Mouse (Mus musculus): ENCODE measurements at regions not wholly inside any gene's neighbourhood (a gene's known extent, or its start where the extent isn't known, plus 50 kb on each side); places are given as distances from the start of the nearest gene placed in this dataset.
A peak's percentile ranks its signal among the peaks of the same experiment; 100 is the strongest.
"Not testable (repeated sequence)": the region's sequence is repeated elsewhere in the genome, so short reads cannot be mapped to it uniquely, and the experiment has no call there.

DNA sequence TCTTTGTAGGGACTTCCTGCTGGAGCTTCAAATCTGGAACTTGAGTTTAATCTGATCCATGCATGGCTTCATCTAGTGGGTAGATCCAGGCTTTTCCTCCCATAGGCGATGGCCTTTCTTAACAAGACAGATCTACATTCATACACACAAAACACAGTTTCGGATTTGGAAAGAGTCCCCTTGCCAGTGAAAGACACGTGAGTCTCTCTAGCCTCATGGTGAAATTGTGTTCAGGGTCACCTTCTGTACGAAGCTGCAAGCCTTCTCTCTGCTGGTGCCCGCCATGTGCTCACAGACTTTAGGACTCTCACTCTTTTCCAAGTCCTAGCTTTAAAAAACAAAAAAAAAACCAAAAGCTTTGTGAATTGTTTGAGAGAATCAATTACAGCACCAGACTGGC is 51.4 kb upstream of the Dlx2 start:
- no peak overlapping the region for H3K27ac ChIP-seq
- intact Hi-C loops (cut with DNase I): no loop called here
- no peak for TF ChIP-seq CTCF (IDR thresholded peaks at IDR 0.05)
- no peak overlapping the region for H3K4me3 ChIP-seq
- no peak for DNase-seq

DNA sequence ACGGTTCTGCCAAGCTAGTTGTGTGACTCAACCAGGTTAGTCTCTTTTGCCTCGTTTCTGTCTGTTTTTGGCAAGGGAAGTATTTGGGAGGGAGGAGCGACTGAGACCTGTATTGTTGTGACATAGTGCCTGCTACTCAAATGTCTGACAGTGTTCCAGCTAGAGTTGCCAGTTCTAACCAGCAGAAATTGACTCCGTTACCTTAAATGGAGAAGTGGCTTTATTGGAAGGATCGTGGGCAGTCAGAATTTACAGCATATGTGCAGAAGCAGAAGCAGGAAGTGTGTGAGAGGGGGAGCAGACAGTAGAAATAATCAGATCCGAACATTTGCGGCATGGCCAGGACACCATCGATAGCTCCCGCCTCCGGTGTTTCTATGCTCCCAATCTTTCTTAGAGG is 51.8 kb upstream of the Dlx2 start:
- intact Hi-C loops (cut with DNase I): no loop called here
- no peak for DNase-seq
- no peak for TF ChIP-seq CTCF (IDR thresholded peaks at IDR 0.05)
- Histone ChIP-seq H3K4me3 (no peak overlapping the region), H3K27ac (no peak overlapping the region)

DNA sequence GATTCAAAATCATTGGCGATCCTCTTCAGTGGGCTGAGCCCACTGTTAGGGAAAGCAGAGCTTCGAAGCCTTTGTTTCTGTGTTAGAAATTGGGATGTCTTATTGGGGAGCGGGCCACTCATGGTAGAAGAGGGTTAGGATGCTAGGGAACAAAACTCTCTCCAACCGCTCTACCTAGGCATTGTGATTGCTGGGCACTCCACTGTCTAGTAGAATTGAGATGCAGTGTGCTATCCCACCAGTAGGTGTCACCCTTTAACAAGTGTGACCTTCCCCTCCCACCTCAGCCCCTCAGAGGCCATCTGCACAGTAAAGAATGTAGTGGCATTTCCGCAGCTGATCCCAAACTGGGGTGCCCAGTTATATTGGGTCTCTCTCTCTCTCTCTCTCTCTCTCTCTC is 52.2 kb upstream of the Dlx2 start:
- intact Hi-C loops (cut with DNase I): loop anchor here (1.0 kb wide), 2 partner anchors 214 to 218 kb away; no protein-coding TSS in a partner anchor
- TF ChIP-seq CTCF (IDR thresholded peaks at IDR 0.05): peak; percentile 90
- no peak overlapping the region for H3K27ac ChIP-seq
- no peak overlapping the region for H3K4me3 ChIP-seq
- peak; percentile 65 for DNase-seq

DNA sequence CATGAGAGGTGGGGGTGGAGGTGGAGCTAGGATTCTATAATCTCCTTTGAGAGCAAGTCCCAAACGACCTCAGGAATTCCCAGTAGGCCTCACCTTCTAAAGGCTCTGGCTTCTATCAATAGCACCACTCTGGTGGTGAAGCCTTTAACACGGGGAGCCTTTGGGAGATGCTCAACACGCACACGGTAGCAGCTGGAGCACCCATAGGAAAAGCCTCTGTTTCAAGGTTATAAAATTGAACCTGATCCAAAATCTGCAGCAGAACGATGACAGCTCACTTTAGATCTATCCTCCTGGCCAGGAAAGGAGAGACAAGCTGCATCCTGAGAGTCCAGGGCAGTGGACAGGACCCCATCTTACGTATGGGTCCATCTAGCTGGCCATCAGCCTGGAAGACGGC is 53.7 kb upstream of the Dlx2 start:
- intact Hi-C loops (cut with DNase I): no loop called here
- no peak for DNase-seq
- TF ChIP-seq CTCF (IDR thresholded peaks at IDR 0.05): no peak
- Histone ChIP-seq H3K4me3 (no peak overlapping the region), H3K27ac (no peak overlapping the region)

DNA sequence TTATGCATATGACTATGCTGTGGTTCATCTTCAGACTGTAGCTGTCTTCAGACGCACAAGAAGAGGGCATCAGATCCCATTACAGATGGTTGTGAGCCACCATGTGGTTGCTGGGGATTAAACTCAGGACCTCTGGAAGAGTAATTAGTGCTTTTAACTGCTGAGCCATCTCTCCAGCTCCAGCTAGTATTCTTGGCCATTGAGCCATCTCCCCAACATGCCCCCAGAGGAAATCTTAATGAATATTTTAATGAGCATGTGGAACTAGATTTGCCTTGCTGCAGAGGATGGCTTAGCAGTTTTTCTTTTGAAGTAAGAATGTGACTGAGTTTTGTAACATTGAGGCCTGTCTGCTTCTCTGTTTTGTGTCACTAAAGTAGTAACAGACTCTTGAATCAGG is 54.4 kb upstream of the Dlx2 start:
- no peak overlapping the region for H3K4me3 ChIP-seq
- DNase-seq: no peak
- TF ChIP-seq CTCF (IDR thresholded peaks at IDR 0.05): no peak
- H3K27ac ChIP-seq: no peak overlapping the region
- intact Hi-C loops (cut with DNase I): no loop called here

DNA sequence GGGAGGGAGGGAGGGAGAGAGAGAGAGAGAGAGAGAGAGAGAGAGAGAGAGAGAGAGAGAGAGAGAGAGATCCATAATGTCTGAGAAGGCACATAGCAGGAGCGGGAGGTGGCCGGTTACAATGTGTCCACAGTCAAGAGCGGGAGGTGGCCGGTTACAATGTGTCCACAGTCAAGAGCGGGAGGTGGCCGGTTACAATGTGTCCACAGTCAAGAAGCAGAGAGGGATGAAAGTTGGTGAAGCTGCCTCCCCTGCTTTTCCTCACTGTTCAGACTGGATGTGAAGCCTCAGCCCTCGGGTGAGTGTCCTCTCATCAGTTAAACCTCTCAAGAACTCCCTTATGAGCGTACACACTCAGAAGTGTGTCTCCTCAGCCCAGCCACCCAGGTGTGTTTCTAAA is 57.2 kb upstream of the Dlx2 start:
- intact Hi-C loops (cut with DNase I); DNase-seq; H3K4me3 ChIP-seq; H3K27ac ChIP-seq: not testable (repeated sequence)

DNA sequence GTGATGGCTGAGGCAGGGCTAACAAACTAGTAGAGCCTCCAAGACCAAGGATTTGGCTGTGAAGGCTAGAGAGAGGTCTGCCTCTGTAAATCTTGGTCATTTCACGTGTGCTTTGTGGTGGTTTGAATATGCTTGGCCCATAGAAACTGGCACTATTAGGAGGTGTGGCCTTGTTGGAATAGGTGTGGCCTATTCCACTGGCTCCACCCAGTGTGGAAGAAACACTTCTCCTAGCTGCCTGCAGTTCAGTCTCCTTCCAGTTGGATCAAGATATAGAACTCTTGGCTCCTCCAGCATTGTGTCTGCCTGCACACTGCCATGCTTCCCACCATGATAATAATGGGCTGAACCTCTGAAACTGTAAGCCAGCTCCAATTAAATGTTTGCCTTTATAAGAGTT is 59.1 kb upstream of the Dlx2 start:
- H3K27ac ChIP-seq: no peak overlapping the region
- intact Hi-C loops (cut with DNase I): no loop called here
- no peak overlapping the region for H3K4me3 ChIP-seq
- no peak for TF ChIP-seq CTCF (IDR thresholded peaks at IDR 0.05)
- no peak for DNase-seq

DNA sequence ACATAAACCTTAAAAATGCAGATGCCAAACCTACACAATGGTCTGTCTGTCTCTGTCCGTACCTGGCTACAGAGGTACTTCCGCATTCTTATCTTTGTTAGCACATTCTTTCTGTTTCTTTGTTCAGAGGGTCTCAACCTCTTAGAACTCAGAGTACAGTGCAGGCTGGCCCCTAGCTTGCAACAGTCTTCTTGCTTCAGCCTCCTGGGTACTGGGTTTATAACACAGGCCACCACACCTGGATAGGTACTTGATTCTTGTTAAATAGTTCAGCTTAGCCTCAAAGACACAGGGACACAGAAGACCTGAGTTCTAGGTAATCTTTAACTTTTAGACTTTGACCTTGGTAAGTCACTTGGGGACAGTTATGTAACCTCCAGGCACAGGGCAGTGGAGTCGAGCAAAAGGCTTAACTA is 60.5 kb upstream of the Dlx2 start:
- Histone ChIP-seq H3K27ac (no peak overlapping the region), H3K4me3 (no peak overlapping the region)
- intact Hi-C loops (cut with DNase I): no loop called here
- no peak for TF ChIP-seq CTCF (IDR thresholded peaks at IDR 0.05)
- no peak for DNase-seq

DNA sequence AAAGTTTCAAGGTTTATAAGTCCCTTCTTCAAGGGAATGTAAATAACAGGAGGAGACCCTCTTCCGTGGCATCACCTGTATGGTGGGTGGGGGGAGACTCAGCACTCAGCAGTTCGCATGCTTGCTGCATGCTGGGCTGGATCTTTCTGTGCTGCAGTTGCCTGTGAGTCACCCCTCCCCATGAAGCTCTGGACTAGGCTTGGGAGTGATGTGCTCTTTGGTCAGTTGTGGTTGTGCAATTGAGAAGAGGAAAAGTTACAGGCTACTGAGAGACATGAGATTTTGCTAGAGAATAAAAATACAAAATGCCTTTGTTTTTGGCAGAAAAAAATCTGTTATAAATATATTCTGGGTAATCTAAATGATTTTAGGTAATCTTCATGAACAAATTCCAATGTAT is 66.7 kb upstream of the Dlx2 start:
- TF ChIP-seq CTCF (IDR thresholded peaks at IDR 0.05): no peak
- Histone ChIP-seq H3K4me3 (no peak overlapping the region), H3K27ac (no peak overlapping the region)
- intact Hi-C loops (cut with DNase I): no loop called here
- no peak for DNase-seq

DNA sequence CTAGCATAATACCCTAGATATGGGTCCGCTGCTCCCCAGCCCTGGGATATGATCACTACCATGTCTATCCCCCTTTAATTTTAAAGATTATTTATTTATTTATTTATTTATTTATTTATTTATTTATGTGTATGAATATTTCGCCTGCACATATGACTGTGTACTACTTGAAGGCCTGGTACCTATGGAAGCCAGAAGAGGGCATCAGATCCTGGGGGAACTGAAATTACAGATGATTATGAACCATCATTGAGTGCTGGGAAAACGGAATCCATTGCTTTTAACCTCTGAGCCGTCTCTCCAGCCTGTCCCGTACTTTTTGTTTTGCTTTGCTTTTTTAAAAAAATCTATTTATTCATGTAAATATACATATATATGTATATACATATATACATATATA is 70.0 kb upstream of the Dlx2 start:
- TF ChIP-seq CTCF (IDR thresholded peaks at IDR 0.05): peak; percentile 48
- no peak overlapping the region for H3K27ac ChIP-seq
- no peak overlapping the region for H3K4me3 ChIP-seq
- DNase-seq: no peak
- intact Hi-C loops (cut with DNase I): no loop called here

DNA sequence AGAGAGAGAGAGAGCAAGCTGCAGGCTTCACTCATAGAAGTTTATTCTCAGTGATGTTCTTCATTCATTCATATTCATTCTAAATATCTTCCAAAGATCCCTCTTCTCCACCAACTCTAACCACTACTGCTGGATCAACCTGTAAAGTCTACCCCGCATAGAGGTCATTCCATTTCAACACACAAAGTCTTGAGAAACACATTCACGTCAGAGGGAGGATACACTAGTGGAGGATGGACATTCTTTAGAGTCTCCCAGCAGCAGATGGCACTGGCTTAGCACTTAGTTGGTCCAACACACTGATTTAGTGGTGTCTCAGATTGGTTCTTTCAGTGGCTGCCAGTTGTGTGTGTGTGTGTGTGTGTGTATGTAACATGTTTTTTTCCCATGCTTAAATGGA is 74.9 kb upstream of the Dlx2 start:
- DNase-seq: no peak

DNA sequence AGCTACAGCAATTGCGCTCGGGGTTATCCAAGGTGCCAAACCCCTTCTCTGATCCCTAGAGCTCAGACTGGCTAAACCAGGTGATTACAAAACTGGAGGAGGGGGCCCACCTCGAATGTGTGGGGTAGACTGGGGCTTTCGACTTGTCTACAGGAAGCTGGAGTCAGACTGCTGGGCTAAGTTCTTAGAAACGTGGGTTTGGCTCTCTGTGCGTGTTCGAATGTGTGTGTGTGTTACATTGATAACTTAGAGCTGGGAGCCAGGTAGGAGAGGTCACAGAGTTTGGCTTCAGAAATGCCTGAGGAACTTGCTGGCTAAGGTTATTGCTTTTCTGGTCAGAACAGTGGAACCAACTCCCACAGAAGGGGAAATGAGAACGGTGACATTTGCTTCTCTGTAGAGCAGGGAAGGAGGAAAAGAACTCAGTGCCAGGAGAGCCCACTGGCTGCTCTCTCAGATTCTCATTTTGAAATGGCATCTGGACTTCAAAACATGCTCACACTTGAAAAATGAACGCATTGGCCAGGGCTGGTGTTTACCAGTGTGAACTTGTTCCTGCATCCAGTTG is 76.1 kb upstream of the Dlx2 start:
- no peak for TF ChIP-seq CTCF (IDR thresholded peaks at IDR 0.05)
- Histone ChIP-seq H3K4me3 (no peak overlapping the region), H3K27ac (no peak overlapping the region)
- intact Hi-C loops (cut with DNase I): no loop called here
- DNase-seq: no peak

More for the DNA sequence above, 74.9 kb upstream of the Dlx2 start:
- intact Hi-C loops (cut with DNase I): no loop called here
- TF ChIP-seq CTCF (IDR thresholded peaks at IDR 0.05): no peak
- no peak overlapping the region for H3K27ac ChIP-seq
- H3K4me3 ChIP-seq: no peak overlapping the region

DNA sequence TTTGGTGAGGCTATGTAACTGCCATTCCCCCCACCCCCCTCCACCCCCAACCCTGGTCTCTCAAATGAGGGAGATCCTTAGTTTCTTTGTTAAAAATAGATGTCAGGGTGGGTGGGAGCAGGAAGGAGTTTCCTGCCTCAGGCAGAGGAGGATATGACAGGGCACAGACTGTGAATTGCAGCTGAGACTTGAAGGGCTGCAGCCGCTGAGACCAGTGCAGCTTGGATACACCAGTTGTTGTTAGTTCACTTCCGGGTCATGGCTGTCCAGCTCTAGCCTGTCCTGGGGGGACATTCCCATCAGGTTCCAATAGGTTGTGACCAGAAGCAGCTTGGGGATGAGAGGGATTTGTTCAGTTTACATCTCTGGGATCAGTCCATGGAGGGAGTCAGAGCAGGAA is 76.6 kb upstream of the Dlx2 start:
- H3K4me3 ChIP-seq: no peak overlapping the region
- TF ChIP-seq CTCF (IDR thresholded peaks at IDR 0.05): no peak
- DNase-seq: no peak
- intact Hi-C loops (cut with DNase I): no loop called here
- no peak overlapping the region for H3K27ac ChIP-seq

DNA sequence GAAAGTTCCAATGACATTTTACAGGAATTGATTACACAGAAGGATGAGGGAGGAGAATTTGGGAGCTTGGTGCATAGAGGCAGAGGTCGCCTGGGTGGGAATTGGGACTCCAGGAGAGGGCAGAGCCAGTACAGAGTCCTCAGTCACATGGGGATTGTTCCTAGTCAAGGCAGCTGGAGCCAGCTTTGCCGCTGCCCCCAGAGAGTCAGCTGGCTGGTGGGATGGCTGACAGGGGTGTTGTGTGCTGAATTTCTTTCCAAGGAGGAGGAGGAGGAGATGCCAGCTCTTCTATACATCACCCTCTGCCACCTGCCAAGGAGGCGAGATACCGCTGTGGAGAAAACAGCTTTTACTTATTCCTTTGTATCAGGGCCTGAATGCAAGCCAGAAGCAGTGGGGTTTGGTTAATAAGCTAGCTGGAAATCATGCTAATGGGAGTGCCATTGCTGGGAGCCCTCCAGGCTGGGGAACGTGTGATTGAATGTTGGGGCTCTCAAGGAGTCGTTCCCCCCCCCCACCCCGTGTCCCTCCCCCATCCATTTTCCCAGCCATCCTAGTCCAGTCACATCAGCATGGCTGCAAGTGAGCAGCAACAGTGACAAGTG is 78.8 kb upstream of the Dlx2 start:
- DNase-seq: no peak
- TF ChIP-seq CTCF (IDR thresholded peaks at IDR 0.05): no peak
- no peak overlapping the region for H3K27ac ChIP-seq
- intact Hi-C loops (cut with DNase I): no loop called here
- H3K4me3 ChIP-seq: no peak overlapping the region

Measured in gastrocnemius, adult 2 months (tissue).